Mouse (Mus musculus) spleen, adult 2 months (tissue): Measurements from ENCODE around the gene Rmnd5a. TPM values are rescaled to one million over a fixed set of nuclear protein-coding genes. Genes with fewer than 3 reads are reported as not detected.
"Not testable (repeated sequence)": the region's sequence is repeated elsewhere in the genome, so short reads cannot be mapped to it uniquely, and the experiment has no call there.

ENCODE experiments used
- DNase-seq, 2 experiments: peaks; one replicate each; pipeline versions ENCODE4 v3.0.0 to v3.0.0-alpha.2; 2012 to 2021; ENCODE audit warnings: low spot score in 2 of 2, low read depth in 1 of 2
- H3K27ac ChIP-seq: fragments of 200-500 bp; 2 replicates; pipeline ENCODE4 v1.5.1; 2012; ENCODE audit warnings: low read length, inconsistent platforms; ENCODE audit not compliant: insufficient read depth
- H3K27me3 ChIP-seq: fragments of 200-500 bp; 2 replicates; pipeline ENCODE4 v1.6.1; 2012; ENCODE audit warnings: mild to moderate bottlenecking, moderate library complexity, low read length, inconsistent platforms; ENCODE audit not compliant: control insufficient read depth, insufficient read depth
- H3K36me3 ChIP-seq: fragments of 200-500 bp; 2 replicates; pipeline ENCODE4 v1.6.1; 2012; ENCODE audit warnings: mild to moderate bottlenecking, low read length, inconsistent platforms; ENCODE audit not compliant: control insufficient read depth, insufficient read depth
- H3K4me1 ChIP-seq: fragments of 200-500 bp; 2 replicates; pipeline ENCODE4 v1.6.1; 2011; ENCODE audit warnings: inconsistent platforms; ENCODE audit not compliant: control insufficient read depth, insufficient read depth, insufficient read length
- H3K4me3 ChIP-seq: fragments of 200-500 bp; 2 replicates; pipeline ENCODE4 v1.5.1; 2011; ENCODE audit warnings: mild to moderate bottlenecking, inconsistent platforms; ENCODE audit not compliant: insufficient read depth, insufficient read length; ENCODE audit errors: extremely low read depth
- CTCF ChIP-seq: fragments of 200-500 bp; IDR thresholded peaks from 2 replicates; pipeline ENCODE4 v1.5.1; 2011; ENCODE audit warnings: mild to moderate bottlenecking, inconsistent platforms; ENCODE audit not compliant: insufficient read depth, insufficient read length, insufficient replicate concordance; ENCODE audit errors: extremely low read depth
- POLR2A ChIP-seq: fragments of 200-500 bp; IDR thresholded peaks from 2 replicates; pipeline ENCODE4 v1.6.1; 2011; ENCODE audit warnings: low read depth, low read length, inconsistent platforms
- WGBS: fragments of 180-500 bp; shearing (Covaris S2); methylation state at CpG from one replicate; pipeline ENCODE4 v1.1.7; 2018; 5-methylcytosine and 5-hydroxymethylcytosine counted together
- polyA plus RNA-seq: library from polyadenylated mRNA; depleted of rRNA; stranded (reverse); fragments of >200 nt; gene quantifications from 2 replicates; pipeline ENCODE4 v1.2.3, GENCODE M21; 2012

Rmnd5a gene
- polyA plus RNA-seq, 1 experiment = 17.7 TPM

GRCm38 (mm10) chr6:71457956-71458608, 17.6 kb upstream of the Rmnd5a start:
- H3K36me3 ChIP-seq = no peaks in the 10 kb centered on the region
- TF ChIP-seq CTCF (no peak), POLR2A (no peak)
- WGBS = 65% methylated on average over 8 of the region's 8 CpGs
- 0 out of 2 replicates have a peak, but pooled peaks cover 2% of the 10 kb centered on the region for H3K4me1 ChIP-seq
- no peak overlapping the region for H3K27ac ChIP-seq
- H3K27me3 ChIP-seq = no peaks in the 10 kb centered on the region
- DNase-seq = no peak
- H3K4me3 ChIP-seq = no peak overlapping the region

- H3K4me1 ChIP-seq, DNase-seq, H3K4me3 ChIP-seq: not testable (repeated sequence)
These were observed 13.7 kb upstream of the Rmnd5a start for GRCm38 (mm10) chr6:71453983-71454739.

GRCm38 (mm10) chr6:71452792-71453191, 12.4 kb upstream of the Rmnd5a start:
- WGBS = 32% methylated on average over 2 of the region's 2 CpGs
- H3K27ac ChIP-seq = no peak overlapping the region
- H3K36me3 ChIP-seq = no peaks in the 10 kb centered on the region
- TF ChIP-seq CTCF (no peak), POLR2A (no peak)
- DNase-seq = no peak
- H3K27me3 ChIP-seq = no peaks in the 10 kb centered on the region
- H3K4me1 ChIP-seq = no peaks in the 10 kb centered on the region
- H3K4me3 ChIP-seq = no peak overlapping the region

More at GRCm38 (mm10) chr6:71453983-71454739, 13.7 kb upstream of the Rmnd5a start:
- not testable (repeated sequence) for H3K27ac ChIP-seq, H3K27me3 ChIP-seq, H3K36me3 ChIP-seq

GRCm38 (mm10) chr6:71445560-71445959, 5.1 kb upstream of the Rmnd5a start:
- DNase-seq = no peak
- 80% methylated on average over 6 of the region's 6 CpGs for WGBS
- peaks cover 3% of the 10 kb centered on the region; the same call in 1 of the 2 replicates for H3K4me1 ChIP-seq
- no peak for TF ChIP-seq POLR2A
- TF ChIP-seq CTCF = no peak
- H3K4me3 ChIP-seq = no peak overlapping the region
- H3K27me3 ChIP-seq = 0 out of 2 replicates have a peak, but pooled peaks cover 2% of the 10 kb centered on the region
- no peak overlapping the region for H3K27ac ChIP-seq
- H3K36me3 ChIP-seq = no peaks in the 10 kb centered on the region

- peaks cover 3% of the 10 kb centered on the region; the same call in 1 of the 2 replicates for H3K4me1 ChIP-seq
- no peak overlapping the region for H3K27ac ChIP-seq
- H3K27me3 ChIP-seq = 0 out of 2 replicates have a peak, but pooled peaks cover 2% of the 10 kb centered on the region
- WGBS = 17% methylated on average over 1 of the region's 1 CpGs
- no peak overlapping the region for H3K4me3 ChIP-seq
- DNase-seq = no peak
- H3K36me3 ChIP-seq = no peaks in the 10 kb centered on the region
- TF ChIP-seq POLR2A (no peak), CTCF (no peak)
These were observed 4.3 kb upstream of the Rmnd5a start for GRCm38 (mm10) chr6:71444756-71445155.

GRCm38 (mm10) chr6:71442130-71442529, 1.7 kb upstream of the Rmnd5a start:
- WGBS = 76% methylated on average over 3 of the region's 3 CpGs
- no peak for DNase-seq
- Histone ChIP-seq H3K36me3 (no peaks in the 10 kb centered on the region), H3K27ac (no peak overlapping the region), H3K27me3 (0 out of 2 replicates have a peak, but pooled peaks cover 2% of the 10 kb centered on the region), H3K4me1 (peaks cover 7% of the 10 kb centered on the region), H3K4me3 (no peak overlapping the region)
- TF ChIP-seq CTCF = no peak
- no peak for TF ChIP-seq POLR2A

GRCm38 (mm10) chr6:71441251-71441580, 779 bp upstream of the Rmnd5a start:
- TF ChIP-seq CTCF = no peak
- TF ChIP-seq POLR2A = no peak
- peak overlapping the region; percentile 74 for H3K4me3 ChIP-seq
- WGBS = 8% methylated on average over 12 of the region's 12 CpGs
- H3K36me3 ChIP-seq = no peaks in the 10 kb centered on the region
- H3K4me1 ChIP-seq = peaks cover 7% of the 10 kb centered on the region
- H3K27ac ChIP-seq = peak overlapping the region; percentile 94
- peak in 1 of 2 experiments; percentile 18 for DNase-seq
- 0 out of 2 replicates have a peak, but pooled peaks cover 2% of the 10 kb centered on the region for H3K27me3 ChIP-seq
